Mouse (Mus musculus): ENCODE measurements around the gene Phtf2. TPM values are rescaled to one million over a fixed set of nuclear protein-coding genes. Genes with fewer than 3 reads are reported as not detected.
"Not testable (repeated sequence)": the region's sequence is repeated elsewhere in the genome, so short reads cannot be mapped to it uniquely, and the experiment has no call there.

Gene Phtf2
- total and polyA plus RNA-seq, 3 experiments = 14.3 to 75.2 (median 61.2) TPM

DNA sequence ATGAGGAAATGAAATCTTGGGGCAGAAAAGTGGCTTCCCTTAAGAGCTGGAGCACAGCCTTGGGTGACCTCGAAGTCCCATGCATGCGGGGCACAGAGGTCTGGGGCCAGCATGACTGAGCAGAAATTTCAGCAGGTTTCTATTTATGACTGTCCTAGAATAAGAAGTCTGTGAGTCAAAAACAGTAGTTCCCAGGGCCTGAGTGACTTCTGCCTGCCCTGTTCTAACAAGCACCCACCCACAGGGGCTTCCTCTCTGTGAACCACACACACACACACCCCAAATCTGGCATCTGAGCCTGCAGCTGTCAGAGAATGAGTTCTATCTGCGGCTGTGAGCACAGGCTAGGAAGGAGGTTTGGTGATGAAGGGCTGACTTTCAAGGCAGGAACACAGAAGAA, 132.4 kb downstream of the Phtf2 start:
- Histone ChIP-seq H3K9ac (ENCODE audit: low read depth, low read length) (no peak overlapping the region), H3K27ac (no peak overlapping the region), H3K79me2 (replicated peaks; ENCODE audit: control insufficient read depth, insufficient read depth, low read length) (no peaks in the 10 kb centered on the region), H3K4me1 (ENCODE audit: control insufficient read depth, insufficient read depth, low read length) (no peaks in the 10 kb centered on the region), H3K4me3 (no peak overlapping the region), H3K27me3 (ENCODE audit: control insufficient read depth, insufficient read depth, low read length) (no peaks in the 10 kb centered on the region), H3K36me3 (ENCODE audit: control insufficient read depth, insufficient read depth, low read length) (no peaks in the 10 kb centered on the region)
- no peak for TF ChIP-seq CTCF (IDR thresholded peaks at IDR 0.05)
- no peak for TF ChIP-seq POLR2A (IDR thresholded peaks at IDR 0.05; ENCODE audit: insufficient read depth, low read depth, low read length)
- no peak for TF ChIP-seq EP300 (IDR thresholded peaks at IDR 0.05; ENCODE audit: insufficient read depth, low read depth, low read length)
- no peak for DNase-seq
- 65% methylated on average over 3 of the region's 3 CpGs for WGBS
- intact Hi-C loops (cut with DNase I) = no loop called here

DNA sequence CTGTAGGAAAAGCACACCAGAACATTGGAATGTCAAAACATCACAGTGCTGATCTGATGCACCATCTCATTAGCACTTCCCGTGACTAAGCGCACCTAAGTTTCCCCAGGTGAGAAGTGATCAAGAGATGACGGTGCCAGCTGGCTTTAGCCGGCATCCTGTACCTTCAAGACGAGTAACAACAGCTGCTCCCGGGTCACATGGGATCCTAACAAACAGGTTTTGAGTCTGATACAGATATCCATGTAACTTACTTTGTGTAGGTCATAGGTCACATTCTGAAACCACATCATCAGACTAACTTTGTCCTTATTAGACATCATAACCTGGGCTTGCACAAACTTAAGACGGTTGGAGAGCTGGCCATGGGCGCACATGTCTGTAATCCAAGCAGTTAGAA, 133.1 kb downstream of the Phtf2 start:
- Histone ChIP-seq H3K36me3 (ENCODE audit: control insufficient read depth, insufficient read depth, low read length) (no peaks in the 10 kb centered on the region), H3K79me2 (replicated peaks; ENCODE audit: control insufficient read depth, insufficient read depth, low read length) (no peaks in the 10 kb centered on the region), H3K9ac (ENCODE audit: low read depth, low read length) (no peak overlapping the region), H3K27ac (no peak overlapping the region), H3K27me3 (ENCODE audit: control insufficient read depth, insufficient read depth, low read length) (no peaks in the 10 kb centered on the region), H3K4me3 (no peak overlapping the region), H3K4me1 (ENCODE audit: control insufficient read depth, insufficient read depth, low read length) (no peaks in the 10 kb centered on the region)
- 91% methylated on average over 8 of the region's 8 CpGs for WGBS
- TF ChIP-seq EP300 (IDR thresholded peaks at IDR 0.05; ENCODE audit: insufficient read depth, low read depth, low read length) (no peak), POLR2A (IDR thresholded peaks at IDR 0.05; ENCODE audit: insufficient read depth, low read depth, low read length) (no peak), CTCF (IDR thresholded peaks at IDR 0.05) (no peak)
- DNase-seq = no peak
- intact Hi-C loops (cut with DNase I) = no loop called here

DNA sequence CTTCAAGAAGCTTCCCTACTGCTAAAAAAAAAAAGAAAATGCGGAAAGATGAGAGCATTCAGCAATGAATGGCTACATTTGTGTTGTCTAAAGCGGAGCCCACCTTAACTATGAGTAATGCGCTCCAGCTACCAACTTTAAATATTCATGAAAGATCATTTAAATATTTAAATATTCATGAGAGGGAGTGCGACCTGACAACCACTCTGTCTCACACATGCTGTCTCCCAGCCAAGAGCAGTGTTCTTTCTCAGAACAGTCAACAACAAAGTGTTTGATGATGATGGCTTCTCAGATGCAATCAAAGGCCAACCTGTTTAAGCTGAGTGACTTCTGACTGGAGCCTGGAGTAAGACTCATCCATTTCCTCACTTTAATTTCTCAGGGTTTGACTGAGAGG, 133.8 kb downstream of the Phtf2 start:
- no peaks in the 10 kb centered on the region for H3K36me3 ChIP-seq (ENCODE audit: control insufficient read depth, insufficient read depth, low read length)
- H3K27ac ChIP-seq = no peak overlapping the region
- no peak overlapping the region for H3K4me3 ChIP-seq
- TF ChIP-seq EP300 (IDR thresholded peaks at IDR 0.05; ENCODE audit: insufficient read depth, low read depth, low read length) (no peak), POLR2A (IDR thresholded peaks at IDR 0.05; ENCODE audit: insufficient read depth, low read depth, low read length) (no peak), CTCF (IDR thresholded peaks at IDR 0.05) (no peak)
- DNase-seq = no peak
- H3K4me1 ChIP-seq (ENCODE audit: control insufficient read depth, insufficient read depth, low read length) = no peaks in the 10 kb centered on the region
- WGBS = 88% methylated on average over 4 of the region's 4 CpGs
- H3K27me3 ChIP-seq (ENCODE audit: control insufficient read depth, insufficient read depth, low read length) = no peaks in the 10 kb centered on the region
- H3K9ac ChIP-seq (ENCODE audit: low read depth, low read length) = no peak overlapping the region
- intact Hi-C loops (cut with DNase I) = no loop called here
- H3K79me2 ChIP-seq (replicated peaks; ENCODE audit: control insufficient read depth, insufficient read depth, low read length) = no peaks in the 10 kb centered on the region

DNA sequence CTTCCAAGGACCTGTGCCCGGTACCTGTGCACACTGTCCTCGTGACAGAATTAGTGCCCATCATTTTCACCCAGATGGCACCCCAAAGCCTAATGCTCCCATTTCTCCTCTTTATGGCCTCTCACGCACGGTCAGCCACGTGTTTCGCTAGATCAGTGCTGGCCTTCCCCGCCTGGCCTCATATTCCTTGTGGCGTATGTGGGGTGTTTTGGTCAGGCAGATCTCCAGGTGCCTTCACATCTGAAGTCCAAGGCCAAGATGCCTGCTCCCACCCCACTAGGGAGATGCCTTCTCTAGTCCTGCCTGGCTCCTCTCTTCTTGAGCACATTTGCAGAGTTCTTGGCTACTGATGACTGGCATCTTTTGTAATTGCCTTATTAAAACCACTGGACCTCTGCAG, 140.0 kb downstream of the Phtf2 start:
- no peak overlapping the region for H3K27ac ChIP-seq
- H3K4me3 ChIP-seq = no peak overlapping the region
- H3K9ac ChIP-seq (ENCODE audit: low read depth, low read length) = no peak overlapping the region
- TF ChIP-seq CTCF (IDR thresholded peaks at IDR 0.05) (no peak), POLR2A (IDR thresholded peaks at IDR 0.05; ENCODE audit: insufficient read depth, low read depth, low read length) (no peak), EP300 (IDR thresholded peaks at IDR 0.05; ENCODE audit: insufficient read depth, low read depth, low read length) (no peak)
- H3K79me2 ChIP-seq (replicated peaks; ENCODE audit: control insufficient read depth, insufficient read depth, low read length) = no peaks in the 10 kb centered on the region
- WGBS = 95% methylated on average over 8 of the region's 8 CpGs
- H3K36me3 ChIP-seq (ENCODE audit: control insufficient read depth, insufficient read depth, low read length) = no peaks in the 10 kb centered on the region
- DNase-seq = no peak
- H3K4me1 ChIP-seq (ENCODE audit: control insufficient read depth, insufficient read depth, low read length) = no peaks in the 10 kb centered on the region
- no peaks in the 10 kb centered on the region for H3K27me3 ChIP-seq (ENCODE audit: control insufficient read depth, insufficient read depth, low read length)
- intact Hi-C loops (cut with DNase I) = no loop called here

DNA sequence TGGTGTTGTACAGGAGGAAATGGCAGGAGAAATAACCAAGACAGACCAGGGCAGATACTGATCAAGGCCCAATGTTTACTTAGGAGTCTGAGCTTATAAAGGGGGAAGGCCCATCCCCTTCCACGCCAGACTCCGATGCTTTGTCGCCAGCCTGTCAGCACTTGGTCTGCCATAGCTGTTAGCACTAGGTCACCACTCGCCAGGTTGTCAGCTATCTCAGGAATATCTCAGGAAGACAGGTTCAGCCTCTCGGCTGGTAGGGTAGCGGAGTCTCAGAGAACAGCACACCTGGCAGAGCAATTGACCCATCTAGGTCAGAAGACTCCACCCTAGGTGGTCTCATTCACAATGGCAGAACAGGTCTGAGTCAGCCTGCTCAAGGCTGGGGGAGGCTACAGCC, 140.7 kb downstream of the Phtf2 start:
- no peak for TF ChIP-seq POLR2A (IDR thresholded peaks at IDR 0.05; ENCODE audit: insufficient read depth, low read depth, low read length)
- TF ChIP-seq EP300 (IDR thresholded peaks at IDR 0.05; ENCODE audit: insufficient read depth, low read depth, low read length) = no peak
- no peak for TF ChIP-seq CTCF (IDR thresholded peaks at IDR 0.05)
- 57% methylated on average over 6 of the region's 6 CpGs for WGBS
- no peak for DNase-seq
- no peaks in the 10 kb centered on the region for H3K27me3 ChIP-seq (ENCODE audit: control insufficient read depth, insufficient read depth, low read length)
- H3K27ac ChIP-seq = no peak overlapping the region
- H3K4me1 ChIP-seq (ENCODE audit: control insufficient read depth, insufficient read depth, low read length) = no peaks in the 10 kb centered on the region
- H3K36me3 ChIP-seq (ENCODE audit: control insufficient read depth, insufficient read depth, low read length) = no peaks in the 10 kb centered on the region
- H3K79me2 ChIP-seq (replicated peaks; ENCODE audit: control insufficient read depth, insufficient read depth, low read length) = no peaks in the 10 kb centered on the region
- H3K9ac ChIP-seq (ENCODE audit: low read depth, low read length) = no peak overlapping the region
- intact Hi-C loops (cut with DNase I) = no loop called here
- no peak overlapping the region for H3K4me3 ChIP-seq

DNA sequence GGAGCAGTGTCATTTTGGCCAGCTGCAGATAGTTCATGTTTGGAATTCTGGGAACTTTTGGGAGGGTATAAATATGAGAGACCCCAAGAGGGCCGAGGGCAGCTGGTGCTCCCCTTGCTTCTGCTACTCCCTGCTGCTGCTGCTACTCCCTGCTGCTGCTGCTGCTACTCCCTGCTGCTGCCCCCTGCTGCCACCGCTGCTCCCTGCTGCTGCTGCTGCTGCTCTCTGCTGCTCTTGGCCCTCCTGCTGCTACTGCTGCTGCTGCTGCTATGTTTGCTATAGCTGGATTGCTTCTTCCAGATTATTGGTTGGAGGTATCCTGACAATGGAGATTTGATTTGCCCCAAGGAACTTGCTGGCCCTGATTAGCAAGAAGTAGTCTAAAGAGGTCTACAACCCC, 143.1 kb downstream of the Phtf2 start:
- Histone ChIP-seq H3K79me2 (replicated peaks; ENCODE audit: control insufficient read depth, insufficient read depth, low read length) (no peaks in the 10 kb centered on the region), H3K9ac (ENCODE audit: low read depth, low read length) (no peak overlapping the region), H3K27me3 (ENCODE audit: control insufficient read depth, insufficient read depth, low read length) (no peaks in the 10 kb centered on the region), H3K4me1 (ENCODE audit: control insufficient read depth, insufficient read depth, low read length) (no peaks in the 10 kb centered on the region), H3K27ac (no peak overlapping the region), H3K36me3 (ENCODE audit: control insufficient read depth, insufficient read depth, low read length) (no peaks in the 10 kb centered on the region), H3K4me3 (no peak overlapping the region)
- TF ChIP-seq EP300 (IDR thresholded peaks at IDR 0.05; ENCODE audit: insufficient read depth, low read depth, low read length) (no peak), POLR2A (IDR thresholded peaks at IDR 0.05; ENCODE audit: insufficient read depth, low read depth, low read length) (no peak), CTCF (IDR thresholded peaks at IDR 0.05) (no peak)
- intact Hi-C loops (cut with DNase I) = no loop called here
- 36% methylated on average over 2 of the region's 2 CpGs for WGBS
- DNase-seq = no peak

DNA sequence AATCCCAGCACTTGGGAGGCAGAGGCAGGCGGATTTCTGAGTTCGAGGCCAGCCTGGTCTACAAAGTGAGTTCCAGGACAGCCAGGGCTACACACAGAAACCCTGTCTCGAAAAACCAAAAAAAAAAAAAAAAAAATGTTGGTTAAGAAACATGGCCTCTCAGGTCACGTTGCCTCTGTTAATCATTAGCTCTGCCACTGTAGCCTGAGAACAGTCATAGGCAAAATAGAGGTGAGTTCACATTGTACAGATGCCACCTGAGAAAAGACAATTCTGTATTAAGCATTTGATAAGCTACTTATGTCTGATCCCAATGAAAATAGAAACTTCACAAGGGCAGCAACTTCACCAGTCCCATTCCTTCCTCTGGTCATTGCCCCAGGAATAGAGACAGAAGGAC, 158.7 kb downstream of the Phtf2 start:
- not testable (repeated sequence) for H3K4me1 ChIP-seq (ENCODE audit: control insufficient read depth, insufficient read depth, low read length); H3K27ac ChIP-seq; H3K4me3 ChIP-seq; H3K27me3 ChIP-seq (ENCODE audit: control insufficient read depth, insufficient read depth, low read length); H3K79me2 ChIP-seq (replicated peaks; ENCODE audit: control insufficient read depth, insufficient read depth, low read length); H3K36me3 ChIP-seq (ENCODE audit: control insufficient read depth, insufficient read depth, low read length); DNase-seq; H3K9ac ChIP-seq (ENCODE audit: low read depth, low read length)
- 82% methylated on average over 4 of the region's 4 CpGs for WGBS
- intact Hi-C loops (cut with DNase I) = loop anchor here (5.0 kb wide), 1 partner anchor 39 kb away; no protein-coding TSS in a partner anchor

All from heart, adult 2 months (tissue).